Mouse (Mus musculus) lung, postnatal 0 days (tissue): ENCODE data around the gene Gm21964.

Source experiments
- CTCF ChIP-seq: IDR thresholded peaks from 2 replicates; pipeline ENCODE4 v1.5.1; 2016; ENCODE audit warnings: antibody characterized with exemption, mild to moderate bottlenecking
- EP300 ChIP-seq: IDR thresholded peaks from 2 replicates; pipeline ENCODE4 v1.6.1; 2016; ENCODE audit warnings: antibody characterized with exemption, mild to moderate bottlenecking, control low read depth

GRCm38 (mm10) chr8:110082416-110083105, 18.4 kb upstream of the Gm21964 start:
- TF ChIP-seq CTCF = no peak
- TF ChIP-seq EP300 = no peak
